19 mouse cellular contexts compared by ENCODE assay signal in the genomic region with DNA sequence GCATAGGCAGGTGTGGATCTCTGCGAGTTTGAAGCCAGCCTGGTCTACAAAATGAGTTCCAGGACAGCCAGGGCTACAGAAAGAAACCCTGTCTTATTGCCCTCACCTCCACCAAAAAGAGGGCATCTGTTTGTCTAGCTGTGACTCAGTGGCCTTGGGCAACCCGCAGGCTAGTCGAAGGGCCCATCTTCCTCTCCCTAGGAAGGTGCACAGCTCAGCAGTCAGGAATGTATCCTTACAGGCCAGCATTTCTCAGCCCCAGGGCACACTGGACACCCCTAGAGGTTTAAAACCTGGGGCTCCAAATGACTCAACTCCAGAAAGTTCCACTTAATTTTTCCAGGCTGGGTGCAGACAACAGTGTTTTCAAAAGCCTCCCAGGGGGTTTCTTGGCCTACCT.
DNase-seq lines count a peak whose midpoint lies in the region; TF ChIP-seq lines count a peak whose summit lies in the region.
"Had no signal": no experiment of that assay in that cellular context is flagged by ENCODE, and none has a peak within 500 bp of the region (broad histone marks: within the 10 kb centered on the region; RNA-seq: fewer than 3 reads in every experiment).

No protein-coding gene starts in this region.

- DNase-seq in adrenal gland, adult (ENCODE audit: inconsistent age in 2 of 2, low spot score in 1 of 2) = peak; percentile 45 to 78
- no peak for DNase-seq in adrenal gland, postnatal 10 days
- DNase-seq in adrenal gland, adult 8-10 months = peak; percentile 45
- no peak for DNase-seq in thymus, postnatal 25 days
- no peak for DNase-seq in left cerebral cortex, postnatal 10 days (ENCODE audit: extremely low spot score in 1 of 2, low spot score in 2 of 2)
- DNase-seq: cerebellum, adult 11-12 months; cerebellum, adult 9-10 months; cerebellum, postnatal 25 days; forebrain, postnatal 0 days; gastrocnemius, adult 2 months; gastrocnemius, postnatal 25 days; heart, postnatal 36 days; kidney, adult 11 months had no signal

- no peak for TF ChIP-seq CTCF in C2C12 (IDR thresholded peaks at IDR 0.05; ENCODE audit: control insufficient read depth, insufficient read depth, insufficient read length)

- H3K4me3 ChIP-seq in C2C12 (ENCODE audit: insufficient read depth, poor library complexity, severe bottlenecking) = no peak overlapping the region
- no peak overlapping the region for H3K4me3 ChIP-seq in myocyte
- H3K4me3 ChIP-seq: embryonic facial prominence, embryonic 10.5 days; forebrain, embryonic 13.5 days; gastrocnemius, adult 2 months; heart, embryonic 12.5 days; hindbrain, embryonic 15.5 days had no signal

- H3K4me2 ChIP-seq in myocyte (ENCODE audit: low read depth) = peak overlapping the region; percentile 3
- H3K4me2 ChIP-seq: forebrain, embryonic 13.5 days; heart, embryonic 12.5 days; hindbrain, embryonic 15.5 days had no signal

- H3K79me3 ChIP-seq in C2C12 (ENCODE audit: low read depth) = no peaks in the 10 kb centered on the region

- TF ChIP-seq POLR2A in myocyte (IDR thresholded peaks at IDR 0.05; ENCODE audit: insufficient read length, low read depth) = no peak

- intact Hi-C loops in left cerebral cortex, postnatal 10 days (cut with DNase I) = no loop called here

- H3K79me2 ChIP-seq in C2C12 (ENCODE audit: control insufficient read depth, insufficient read depth) (no peaks in the 10 kb centered on the region), myocyte (ENCODE audit: control insufficient read depth, insufficient read depth) (no peaks in the 10 kb centered on the region)

- H3K27me3 ChIP-seq in C2C12 (ENCODE audit: control insufficient read depth, insufficient read depth, insufficient read length) (no peaks in the 10 kb centered on the region), myocyte (ENCODE audit: control insufficient read depth, insufficient read depth, insufficient read length) (no peaks in the 10 kb centered on the region)
- H3K27me3 ChIP-seq: forebrain, embryonic 13.5 days; heart, embryonic 12.5 days; hindbrain, embryonic 15.5 days had no signal

- H3K36me3 ChIP-seq in C2C12 (ENCODE audit: control insufficient read depth, insufficient read depth) (no peaks in the 10 kb centered on the region), myocyte (ENCODE audit: control insufficient read depth, insufficient read depth) (no peaks in the 10 kb centered on the region)
- H3K36me3 ChIP-seq: embryonic facial prominence, embryonic 10.5 days; heart, embryonic 12.5 days; hindbrain, embryonic 15.5 days had no signal

- H3ac ChIP-seq in C2C12 (ENCODE audit: control insufficient read depth, insufficient read length, low read depth) (no peak overlapping the region), myocyte (ENCODE audit: control insufficient read depth, insufficient read length) (no peak overlapping the region)

TF ChIP-seq in C2C12, 6 proteins besides CTCF, POLR2A, EP300 and RAD21:
- TF ChIP-seq CEBPB (IDR thresholded peaks at IDR 0.05; ENCODE audit: low read depth) (peak; percentile 79), USF1 (IDR thresholded peaks at IDR 0.05; ENCODE audit: low read depth) (no peak), MYOD1 (IDR thresholded peaks at IDR 0.05; ENCODE audit: control insufficient read depth, insufficient read length, low read depth) (peak; percentile 40), FOSL1 (IDR thresholded peaks at IDR 0.05; ENCODE audit: insufficient read depth, low read length, poor library complexity, severe bottlenecking) (peak; percentile 62), MAX (IDR thresholded peaks at IDR 0.05) (no peak)

TF ChIP-seq in myocyte, 11 proteins besides CTCF, POLR2A, EP300 and RAD21:
- TF ChIP-seq TCF12 (IDR thresholded peaks at IDR 0.05; ENCODE audit: insufficient read depth, poor library complexity, severe bottlenecking) (no peak), CEBPB (IDR thresholded peaks at IDR 0.05; ENCODE audit: insufficient read depth, poor library complexity, severe bottlenecking) (0 out of 2 replicates have a peak, but pooled peaks have one; percentile 14), MAX (IDR thresholded peaks at IDR 0.05; ENCODE audit: low read depth) (no peak)
TF ChIP-seq in myocyte: peak in this region for 1.

Comparison
In these comparisons a context has a peak if more than half of its experiments do, and no peak if none do; other contexts are left out.
1. DNase-seq: peak in adrenal gland, adult (2 of 2) and adrenal gland, adult 8-10 months (single experiment); none in adrenal gland, postnatal 10 days (single experiment), thymus, postnatal 25 days (single experiment) and left cerebral cortex, postnatal 10 days (0 of 2).